Mouse (Mus musculus) T-cell, adult 2 months (primary cell): Measurements from ENCODE around the gene Pimreg.

ENCODE experiments used
- DNase-seq: peaks from one replicate; pipeline ENCODE4 v3.0.0; 2022; ENCODE audit warnings: low spot score

Pimreg gene

DNA sequence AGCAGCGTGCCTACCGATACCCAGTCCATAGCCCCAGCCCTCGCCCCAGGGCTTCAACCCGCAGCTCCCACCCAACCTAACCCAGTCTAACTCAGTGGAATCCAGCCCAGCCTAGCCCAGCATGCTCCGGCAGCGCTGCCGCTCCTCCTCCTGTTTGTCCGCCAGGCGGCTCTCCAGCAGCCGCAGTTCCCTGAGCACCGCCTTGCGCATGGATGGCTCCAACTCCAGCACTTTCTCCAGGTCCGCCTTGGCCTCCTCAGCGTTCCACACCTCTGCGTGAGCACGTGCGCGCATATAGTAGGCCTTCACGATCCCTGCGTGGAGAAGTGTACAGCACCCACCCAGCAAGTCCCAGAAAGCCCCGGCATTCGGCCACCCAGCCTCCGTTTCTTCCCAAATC is 12.7 kb upstream of the Pimreg start:
- no peak for DNase-seq

DNA sequence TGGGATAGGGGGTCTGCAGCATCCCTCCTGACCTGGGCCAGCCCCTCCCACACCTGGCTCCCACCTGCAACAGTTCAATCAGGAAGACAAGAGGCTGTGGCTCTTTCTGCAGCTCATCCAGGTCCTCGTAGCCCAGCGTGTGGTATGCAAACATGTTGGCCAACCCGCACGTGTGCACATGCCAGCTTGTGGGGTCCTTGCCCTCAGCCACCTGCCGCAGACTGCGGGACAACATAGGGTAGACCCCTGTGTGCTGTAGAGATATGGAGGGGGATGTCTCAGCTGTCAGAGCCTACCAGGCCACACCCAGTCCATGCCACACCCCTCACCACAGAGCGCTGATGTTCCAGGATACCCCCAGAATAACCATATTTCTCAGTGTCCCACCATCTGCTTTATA is 10.5 kb upstream of the Pimreg start:
- DNase-seq, result no peak

DNA sequence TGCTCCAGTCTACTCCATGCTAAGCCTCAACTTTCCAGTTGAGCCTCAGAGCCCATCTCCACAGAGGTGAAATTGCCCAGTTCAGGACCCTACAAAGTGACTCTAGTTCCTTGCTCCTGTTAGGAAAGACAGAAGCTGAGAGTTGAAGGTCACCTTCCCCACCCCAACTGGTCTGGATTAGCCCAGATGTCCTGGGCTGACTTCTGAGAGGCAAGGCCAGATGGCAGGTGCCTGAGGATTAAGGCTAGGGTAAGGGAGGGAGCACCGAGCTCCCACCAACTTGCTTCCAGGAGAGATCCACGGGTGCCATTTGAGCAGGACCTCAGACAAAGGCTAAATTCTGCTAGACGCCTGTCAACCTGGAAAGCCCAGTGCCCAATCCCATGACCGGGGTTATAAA is 9.7 kb upstream of the Pimreg start:
- no peak for DNase-seq

GRCm38 (mm10) chr11:72032589-72032988 is 9.2 kb upstream of the Pimreg start:
- no peak for DNase-seq

DNA sequence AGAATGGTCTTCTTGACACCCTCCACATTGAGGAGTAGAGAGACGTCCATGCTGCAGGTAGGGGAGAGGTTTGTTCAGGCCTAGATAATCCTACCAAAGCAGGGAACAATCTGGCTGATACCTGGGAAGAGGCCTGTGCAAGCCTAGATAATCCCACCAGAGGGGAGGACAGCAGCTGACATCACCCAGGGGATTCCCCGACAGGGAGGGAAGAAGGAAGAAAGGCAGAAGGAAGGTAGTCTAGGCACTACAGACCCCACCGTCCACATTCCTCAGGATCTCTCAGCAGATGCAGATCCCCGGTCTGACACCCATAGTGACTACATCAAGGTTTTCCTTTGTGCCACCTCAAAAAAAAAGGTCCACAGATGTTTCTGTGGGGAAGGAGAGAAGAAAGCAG is 4.4 kb upstream of the Pimreg start, which contains the start of gene Aipl1:
TSS of gene Aipl1 (minus strand) at position 101 of the 400 bp plus-strand sequence.
- no peak for DNase-seq

DNA sequence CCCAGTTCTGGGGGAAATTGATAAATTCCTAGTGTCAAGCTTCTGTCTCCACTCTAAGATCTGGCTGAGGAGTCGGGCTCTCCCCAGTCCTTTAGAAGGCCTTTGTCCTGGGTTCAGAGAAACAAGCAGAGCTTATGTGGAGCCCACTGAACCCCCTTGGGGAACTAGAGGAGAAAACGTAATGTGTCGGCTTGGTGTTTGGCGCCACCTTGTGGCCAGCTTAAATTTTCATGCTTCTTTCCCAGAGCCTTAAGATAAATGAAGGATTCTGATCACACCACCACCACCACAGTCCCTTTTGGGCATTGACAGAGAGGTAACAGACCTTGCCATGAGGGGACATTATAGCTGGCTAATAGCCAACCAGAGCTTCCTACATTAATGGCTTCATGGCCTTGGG is 3.8 kb upstream of the Pimreg start:
- DNase-seq, result peak; percentile 47

DNA sequence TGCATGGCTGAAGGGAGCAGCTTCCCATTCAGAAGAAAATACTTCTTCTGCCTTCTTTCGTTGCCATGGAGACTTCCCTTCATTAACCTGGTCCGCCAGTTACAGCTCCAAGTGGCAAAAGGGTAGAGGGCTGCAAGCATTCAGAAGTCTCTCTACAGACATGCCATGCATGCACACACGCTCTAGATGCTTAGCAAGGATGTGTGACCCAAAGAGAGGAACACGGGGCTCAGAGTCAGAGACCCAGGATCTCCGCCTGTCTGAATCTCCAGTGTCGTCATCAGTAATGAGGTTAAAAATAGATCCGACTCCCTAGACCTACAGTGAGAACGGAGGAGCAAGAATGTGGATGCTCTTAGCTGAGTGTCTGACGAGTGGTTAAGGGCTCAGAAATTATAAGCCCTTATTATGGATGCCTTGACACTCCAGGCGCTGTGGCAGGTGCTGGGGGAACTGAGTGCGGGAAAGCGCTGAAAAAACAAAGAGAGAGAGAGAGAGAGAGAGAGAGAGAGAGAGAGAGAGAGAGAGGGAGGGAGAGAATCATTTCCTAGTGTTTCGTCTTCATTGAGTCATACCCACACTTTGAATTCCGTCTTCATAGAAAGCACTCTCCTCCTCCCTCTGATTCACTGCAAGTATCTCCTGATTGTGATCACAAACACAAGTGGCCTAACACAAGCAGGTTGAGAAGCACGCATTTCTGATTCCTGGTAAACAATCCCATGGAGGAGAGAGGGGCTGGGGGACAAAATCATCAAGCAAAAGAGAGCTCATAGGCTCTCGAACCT is 2.0 kb upstream of the Pimreg start:
- DNase-seq, result no peak

- DNase-seq, result no peak
Observed at GRCm38 (mm10) chr11:72041290-72041767, 503 bp upstream of the Pimreg start.

DNA sequence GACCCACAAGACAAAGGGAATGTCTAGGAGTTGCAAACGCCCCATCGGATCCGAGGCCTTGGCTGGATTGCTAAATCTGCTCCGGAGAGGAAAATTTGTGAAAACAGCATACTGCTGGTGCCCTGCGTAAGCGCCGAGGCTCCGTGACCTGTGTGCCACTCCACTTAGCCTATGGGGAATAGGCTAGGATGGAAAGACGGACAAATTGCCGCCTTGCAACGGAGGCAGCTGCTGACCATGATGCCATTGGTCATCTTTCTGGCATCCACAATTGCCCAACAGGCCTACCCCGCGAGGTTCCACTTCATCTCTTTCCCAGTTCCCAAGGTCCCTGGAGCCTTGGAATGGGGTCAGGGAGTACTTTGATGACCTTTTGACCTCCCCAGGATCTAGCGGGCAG is 799 bp downstream of the Pimreg start:
- DNase-seq, result no peak

GRCm38 (mm10) chr11:72044231-72044630 is 2.4 kb downstream of the Pimreg start:
- no peak for DNase-seq

GRCm38 (mm10) chr11:72048730-72049129 is 6.9 kb downstream of the Pimreg start:
- no peak for DNase-seq

DNA sequence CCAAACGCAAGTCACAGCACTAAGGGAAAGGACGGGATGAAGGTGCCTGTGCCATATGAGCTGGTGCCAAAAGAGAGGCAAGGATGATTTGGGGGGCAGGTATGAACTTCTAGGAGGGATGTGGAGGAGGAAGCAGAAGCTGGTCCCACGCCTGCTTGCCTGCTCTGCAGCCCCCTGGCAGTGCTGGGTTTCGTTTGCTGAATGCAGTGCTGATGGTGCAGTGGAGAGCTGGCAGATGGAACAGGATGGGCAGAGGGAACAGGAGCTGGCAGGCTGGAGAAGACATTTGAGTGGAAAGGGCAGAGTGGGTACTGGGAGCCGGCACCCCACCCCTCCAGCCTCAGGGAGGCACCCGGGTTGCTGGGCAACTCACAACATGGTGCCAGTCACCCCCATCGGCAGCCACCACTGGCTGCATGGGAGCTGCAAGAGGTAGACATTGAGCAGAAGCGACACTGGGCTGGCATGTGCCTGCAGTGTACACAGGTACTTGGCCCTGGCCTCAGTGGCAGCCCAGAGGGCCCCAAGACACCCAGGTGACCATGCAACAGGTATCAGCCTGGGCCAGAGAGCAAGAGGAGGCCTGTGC is 7.4 kb downstream of the Pimreg start:
- no peak for DNase-seq

- no peak for DNase-seq
Observed at GRCm38 (mm10) chr11:72050168-72050894, 8.5 kb downstream of the Pimreg start.

GRCm38 (mm10) chr11:72050895-72051858 is 9.3 kb downstream of the Pimreg start:
- DNase-seq, result no peak

GRCm38 (mm10) chr11:72052221-72052620 is 10.4 kb downstream of the Pimreg start:
- DNase-seq, result no peak

DNA sequence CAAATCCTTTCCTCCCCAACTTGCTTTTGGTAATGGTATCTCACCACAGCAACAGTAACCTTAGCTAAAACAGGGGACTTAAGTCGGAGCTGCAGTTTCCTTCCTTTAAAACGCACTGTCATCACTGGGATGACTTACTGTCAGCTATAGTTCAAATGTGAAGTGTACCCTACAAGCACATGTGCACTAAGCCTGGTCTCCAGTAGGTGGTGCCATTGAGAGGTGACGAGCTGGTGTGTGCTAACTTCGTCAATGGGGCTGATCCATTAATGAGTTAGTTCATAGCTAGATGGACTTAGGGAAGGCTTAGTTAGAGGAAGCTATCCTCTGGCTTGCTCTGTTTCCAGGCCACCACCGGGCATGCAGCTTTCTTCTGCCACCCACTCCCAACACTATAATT is 10.8 kb downstream of the Pimreg start:
- peak; percentile 15 for DNase-seq

DNA sequence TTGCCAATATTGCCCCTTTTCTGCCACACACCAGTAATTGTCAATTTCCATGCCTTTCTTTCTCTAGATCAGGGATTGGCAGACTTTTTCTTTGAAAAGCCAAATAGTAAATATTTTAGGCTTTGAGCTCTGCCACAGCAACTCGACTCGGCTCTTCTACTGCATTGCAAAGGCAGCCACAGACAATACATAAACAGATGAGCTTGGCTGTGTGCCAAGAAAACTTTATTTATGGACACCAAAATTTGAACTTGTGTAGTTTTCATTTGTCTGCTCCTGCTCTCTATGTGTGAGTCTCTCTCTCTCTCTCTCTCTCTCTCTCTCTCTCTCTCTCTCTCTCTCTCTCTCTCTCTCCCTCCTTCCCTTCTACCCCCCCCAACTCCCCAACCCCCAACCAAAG is 13.3 kb downstream of the Pimreg start:
- DNase-seq, result no peak

GRCm38 (mm10) chr11:72057166-72057565 is 15.3 kb downstream of the Pimreg start:
- no peak for DNase-seq

DNA sequence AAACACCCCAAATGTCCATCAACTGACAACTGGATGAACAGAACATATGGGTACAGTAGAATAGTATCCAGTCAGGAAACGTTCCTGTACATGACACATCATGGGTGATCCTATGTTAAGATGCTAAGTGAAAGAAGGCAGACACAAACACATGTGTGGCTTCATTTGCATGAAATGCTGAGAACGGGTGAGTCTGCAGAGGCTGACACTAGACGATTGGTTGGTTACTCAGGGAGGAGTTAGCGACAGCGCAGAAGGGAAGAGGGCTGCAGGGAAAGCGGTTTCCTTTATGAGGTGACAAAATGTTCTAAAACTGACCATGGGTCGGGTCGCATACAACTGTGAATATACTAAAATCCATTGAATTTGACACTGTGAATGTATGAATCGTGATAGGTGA is 18.6 kb downstream of the Pimreg start:
- DNase-seq, result no peak

DNA sequence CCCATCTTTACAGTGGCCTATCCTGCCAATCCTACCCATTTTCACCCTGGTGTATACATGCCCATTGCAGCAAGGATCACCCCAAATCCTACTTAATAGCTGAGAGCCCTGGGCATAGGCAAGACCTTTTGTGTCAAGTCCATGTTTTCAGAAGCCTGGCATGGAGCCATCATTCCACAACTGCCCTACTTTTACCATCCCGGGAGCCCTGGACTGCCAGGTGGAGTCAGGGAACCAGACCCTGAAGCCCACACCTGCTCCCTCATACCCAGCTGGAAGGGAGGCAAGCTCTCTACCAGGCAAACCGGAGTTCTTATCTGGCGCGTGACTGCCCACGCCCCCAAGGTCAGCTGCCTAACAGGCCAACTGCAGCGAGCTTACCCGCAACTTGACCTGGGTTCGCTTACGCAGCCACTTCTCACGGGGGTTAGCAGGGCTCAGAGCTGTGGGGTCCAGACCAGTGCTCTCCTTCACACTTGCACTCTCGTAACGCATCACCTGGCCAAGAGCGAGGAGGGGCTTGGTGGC is 19.3 kb downstream of the Pimreg start:
- no peak for DNase-seq

- DNase-seq, result no peak
Observed at GRCm38 (mm10) chr11:72064414-72064813, 22.6 kb downstream of the Pimreg start.

DNA sequence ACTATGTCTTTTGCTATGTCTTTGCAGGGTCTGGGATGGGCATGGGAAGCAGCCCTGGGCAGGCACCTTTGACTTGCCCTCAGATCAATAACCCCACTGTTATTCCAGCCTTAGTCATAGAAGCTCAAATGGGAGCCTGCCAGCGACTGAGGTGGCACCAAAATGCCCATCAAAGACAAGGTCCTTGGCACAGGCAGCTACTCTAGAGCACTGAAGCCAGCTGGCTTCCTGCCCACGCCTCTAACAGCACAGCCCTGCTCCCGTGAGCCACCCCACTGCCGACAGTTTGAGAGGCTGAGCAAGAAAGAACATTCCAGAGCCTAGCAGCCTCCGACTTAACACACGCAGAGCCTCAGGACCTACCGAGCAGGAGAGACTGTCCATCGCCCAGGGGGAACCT is 23.3 kb downstream of the Pimreg start:
- no peak for DNase-seq
